Mouse (Mus musculus) left cerebral cortex, adult 2 months (tissue): Measurements from ENCODE around the gene Kdm2a. TPM values are rescaled to one million over a fixed set of nuclear protein-coding genes. Genes with fewer than 3 reads are reported as not detected.
A peak's percentile ranks its signal among the peaks of the same experiment; 100 is the strongest.
"Not testable (repeated sequence)": the region's sequence is repeated elsewhere in the genome, so short reads cannot be mapped to it uniquely, and the experiment has no call there.

Experiments
- DNase-seq, 2 experiments: peaks; one replicate each; pipeline ENCODE4 v3.0.0; 2021 to 2022; ENCODE audit warnings: low spot score in 2 of 2, mixed read lengths in 1 of 2; ENCODE audit errors: extremely low spot score in 1 of 2
- H3K27ac ChIP-seq: fragments of 200-600 bp; 2 replicates; pipeline ENCODE4 v1.8.1; 2022
- H3K4me3 ChIP-seq: fragments of 200-600 bp; 2 replicates; pipeline ENCODE4 v1.8.1; 2022
- CTCF ChIP-seq: fragments of 200-600 bp; IDR thresholded peaks from 2 replicates; pipeline ENCODE4 v1.8.1; 2022; ENCODE audit warnings: antibody characterized with exemption, mild to moderate bottlenecking, moderate library complexity
- intact Hi-C: fragments of 180-260 bp; cut with DNase I; formaldehyde crosslinking; loops from one replicate; pipeline ENCODE4 v1.15.1; 2025
- total RNA-seq, 2 experiments: library from RNA; stranded (reverse); gene quantifications; 2 replicates each; pipeline ENCODE4 v1.2.3; 2021

Gene Kdm2a
- total RNA-seq, 2 experiments from 2014 or later = 73.2 to 92.3 TPM

GRCm38 (mm10) chr19:4404840-4405239 is 6.8 kb upstream of the Kdm2a start:
- no peak overlapping the region for H3K4me3 ChIP-seq
- no peak for DNase-seq
- intact Hi-C loops = no loop called here
- no peak for TF ChIP-seq CTCF
- H3K27ac ChIP-seq = no peak overlapping the region

GRCm38 (mm10) chr19:4398959-4399358 is 874 bp upstream of the Kdm2a start:
- intact Hi-C loops = loop anchor here (5.0 kb wide), 1 partner anchor 78 kb away; the partner anchor contains the start of gene Syt12

GRCm38 (mm10) chr19:4398630-4398948 is 504 bp upstream of the Kdm2a start:
- intact Hi-C loops = loop anchor here (5.0 kb wide), 1 partner anchor 79 kb away; the partner anchor contains the start of gene Syt12
- Histone ChIP-seq H3K27ac (peak overlapping the region; percentile 91), H3K4me3 (peak overlapping the region; percentile 100)
- TF ChIP-seq CTCF = no peak
- DNase-seq = no peak

More at GRCm38 (mm10) chr19:4398959-4399358, 874 bp upstream of the Kdm2a start:
- Histone ChIP-seq H3K27ac (no peak overlapping the region), H3K4me3 (no peak overlapping the region)
- TF ChIP-seq CTCF = no peak
- no peak for DNase-seq

GRCm38 (mm10) chr19:4396998-4397797 is 887 bp downstream of the Kdm2a start:
- intact Hi-C loops = loop anchor here (1.0 to 5.0 kb wide), 2 partner anchors 64 to 80 kb away; partner anchors contain the start of gene Syt12
- TF ChIP-seq CTCF = no peak
- peak overlapping the region; percentile 99 for H3K27ac ChIP-seq
- H3K4me3 ChIP-seq = peak overlapping the region; percentile 100
- DNase-seq = peak; percentile 90 to 93

GRCm38 (mm10) chr19:4396081-4396997 is 1.7 kb downstream of the Kdm2a start:
- Histone ChIP-seq H3K27ac (peak overlapping the region; percentile 99), H3K4me3 (peak overlapping the region; percentile 100)
- intact Hi-C loops = loop anchor here (5.0 kb wide), 1 partner anchor 81 kb away; the partner anchor contains the start of gene Syt12
- DNase-seq = peak; percentile 18 to 23
- no peak for TF ChIP-seq CTCF

- H3K4me3 ChIP-seq = no peak overlapping the region
- TF ChIP-seq CTCF = no peak
- intact Hi-C loops = no loop called here
- no peak overlapping the region for H3K27ac ChIP-seq
- DNase-seq = no peak
Observed at GRCm38 (mm10) chr19:4387276-4387675, 10.8 kb downstream of the Kdm2a start.

- H3K27ac ChIP-seq = no peak overlapping the region
- intact Hi-C loops = no loop called here
- no peak; the same call in 1 of the 2 replicates for TF ChIP-seq CTCF
- no peak overlapping the region for H3K4me3 ChIP-seq
- DNase-seq = no peak
Observed at GRCm38 (mm10) chr19:4385026-4385425, 13.1 kb downstream of the Kdm2a start.

GRCm38 (mm10) chr19:4384322-4384721 is 13.8 kb downstream of the Kdm2a start:
- Histone ChIP-seq H3K27ac (no peak overlapping the region), H3K4me3 (no peak overlapping the region)
- intact Hi-C loops = no loop called here
- no peak for DNase-seq
- peak; percentile 30 for TF ChIP-seq CTCF

- no peak overlapping the region for H3K4me3 ChIP-seq
- TF ChIP-seq CTCF = no peak
- intact Hi-C loops = no loop called here
- H3K27ac ChIP-seq = no peak overlapping the region
- no peak for DNase-seq
Observed at GRCm38 (mm10) chr19:4383306-4383705, 14.8 kb downstream of the Kdm2a start.

GRCm38 (mm10) chr19:4382303-4382702 is 15.8 kb downstream of the Kdm2a start:
- DNase-seq, intact Hi-C loops, H3K27ac ChIP-seq, H3K4me3 ChIP-seq: not testable (repeated sequence)
- TF ChIP-seq CTCF = peak; percentile 26; the same call in 1 of the 2 replicates

GRCm38 (mm10) chr19:4370656-4371055 is 27.4 kb downstream of the Kdm2a start:
- no peak for DNase-seq
- intact Hi-C loops = no loop called here
- no peak overlapping the region for H3K4me3 ChIP-seq
- TF ChIP-seq CTCF = no peak
- no peak overlapping the region for H3K27ac ChIP-seq

- DNase-seq = no peak
- intact Hi-C loops = no loop called here
- Histone ChIP-seq H3K4me3 (no peak overlapping the region), H3K27ac (no peak overlapping the region)
- TF ChIP-seq CTCF = no peak
Observed at GRCm38 (mm10) chr19:4370254-4370653, 27.8 kb downstream of the Kdm2a start.
